Mouse (Mus musculus): ENCODE measurements around the gene Reep3.

- TF ChIP-seq POLR2A (IDR thresholded peaks at IDR 0.05; ENCODE audit: insufficient read depth, low read length): no peak
- no peak for TF ChIP-seq CTCF (IDR thresholded peaks at IDR 0.05; ENCODE audit: low read depth, low read length)
- no peak for TF ChIP-seq EP300 (IDR thresholded peaks at IDR 0.05; ENCODE audit: insufficient read depth, low read depth, low read length)
Observed at GRCm38 (mm10) chr10:67087447-67088226, 9.1 kb downstream of the Reep3 start.

All from ES-Bruce4 (cell line).